Mouse (Mus musculus) right cerebral cortex, adult 18-20 months (tissue): ENCODE measurements around the gene Dennd4b.
A peak's percentile ranks its signal among the peaks of the same experiment; 100 is the strongest.
"Not testable (repeated sequence)": the region's sequence is repeated elsewhere in the genome, so short reads cannot be mapped to it uniquely, and the experiment has no call there.

Source experiments
- DNase-seq: peaks from one replicate; pipeline ENCODE4 v3.0.0; 2022; ENCODE audit warnings: mixed read lengths

Gene Dennd4b

GRCm38 (mm10) chr3:90265034-90265931 lies at the start of gene Dennd4b:
Gene Dennd4b (plus strand): TSS chr3:90265185.
- DNase-seq, result peak; percentile 88

- no peak for DNase-seq
Measured at GRCm38 (mm10) chr3:90215825-90216380, 49.1 kb upstream of the Dennd4b start.

GRCm38 (mm10) chr3:90220088-90220487 lies 44.9 kb upstream of the Dennd4b start:
- peak; percentile 26 for DNase-seq

- peak; percentile 35 for DNase-seq
Measured at GRCm38 (mm10) chr3:90220531-90220951, 44.4 kb upstream of the Dennd4b start.

- DNase-seq, result no peak
Measured at GRCm38 (mm10) chr3:90221123-90221522, 43.9 kb upstream of the Dennd4b start.

GRCm38 (mm10) chr3:90222455-90222854 lies 42.5 kb upstream of the Dennd4b start:
- DNase-seq, result no peak

GRCm38 (mm10) chr3:90222941-90223340 lies 42.0 kb upstream of the Dennd4b start:
- DNase-seq, result no peak

- no peak for DNase-seq
Measured at GRCm38 (mm10) chr3:90224331-90224730, 40.7 kb upstream of the Dennd4b start.

- no peak for DNase-seq
Measured at GRCm38 (mm10) chr3:90231075-90231474, 33.9 kb upstream of the Dennd4b start.

- peak; percentile 97 for DNase-seq
Measured at GRCm38 (mm10) chr3:90231507-90232333, 33.3 kb upstream of the Dennd4b start, which contains the start of gene Jtb. Gene Jtb (plus strand): TSS chr3:90231597.

- DNase-seq, result no peak
Measured at GRCm38 (mm10) chr3:90241251-90241650, 23.7 kb upstream of the Dennd4b start.

- DNase-seq, result no peak
Measured at GRCm38 (mm10) chr3:90241669-90242358, 23.2 kb upstream of the Dennd4b start.

- DNase-seq, result no peak
Measured at GRCm38 (mm10) chr3:90242984-90243775, 21.8 kb upstream of the Dennd4b start, which contains the start of gene Creb3l4. Gene Creb3l4 (minus strand): TSS chr3:90243512.

GRCm38 (mm10) chr3:90245406-90245805 lies 19.6 kb upstream of the Dennd4b start:
- no peak for DNase-seq

GRCm38 (mm10) chr3:90247630-90247959 lies 17.4 kb upstream of the Dennd4b start:
- DNase-seq, result no peak

- DNase-seq, result peak; percentile 93
Measured at GRCm38 (mm10) chr3:90247960-90248745, 16.8 kb upstream of the Dennd4b start, which contains the start of gene Slc39a1. Gene Slc39a1 (plus strand): TSS chr3:90248172.

GRCm38 (mm10) chr3:90248746-90249100 lies 16.3 kb upstream of the Dennd4b start:
- no peak for DNase-seq

- no peak for DNase-seq
Measured at GRCm38 (mm10) chr3:90250791-90251190, 14.2 kb upstream of the Dennd4b start.

- not testable (repeated sequence) for DNase-seq
Measured at GRCm38 (mm10) chr3:90251731-90252226, 13.2 kb upstream of the Dennd4b start.

GRCm38 (mm10) chr3:90252659-90253058 lies 12.3 kb upstream of the Dennd4b start:
- not testable (repeated sequence) for DNase-seq

- not testable (repeated sequence) for DNase-seq
Measured at GRCm38 (mm10) chr3:90253174-90253573, 11.8 kb upstream of the Dennd4b start.
